Mouse (Mus musculus) adrenal gland, postnatal 14 days (tissue): ENCODE measurements at regions not wholly inside any gene's neighbourhood (a gene's known extent, or its start where the extent isn't known, plus 50 kb on each side); places are given as distances from the start of the nearest gene placed in this dataset.

Experiments
- DNase-seq: peaks from one replicate; pipeline ENCODE4 v3.0.0; 2021; ENCODE audit warnings: mixed read lengths

GRCm38 (mm10) chr5:101294031-101294430, 370.8 kb downstream of the Nkx6-1 start:
- DNase-seq: no peak

DNA sequence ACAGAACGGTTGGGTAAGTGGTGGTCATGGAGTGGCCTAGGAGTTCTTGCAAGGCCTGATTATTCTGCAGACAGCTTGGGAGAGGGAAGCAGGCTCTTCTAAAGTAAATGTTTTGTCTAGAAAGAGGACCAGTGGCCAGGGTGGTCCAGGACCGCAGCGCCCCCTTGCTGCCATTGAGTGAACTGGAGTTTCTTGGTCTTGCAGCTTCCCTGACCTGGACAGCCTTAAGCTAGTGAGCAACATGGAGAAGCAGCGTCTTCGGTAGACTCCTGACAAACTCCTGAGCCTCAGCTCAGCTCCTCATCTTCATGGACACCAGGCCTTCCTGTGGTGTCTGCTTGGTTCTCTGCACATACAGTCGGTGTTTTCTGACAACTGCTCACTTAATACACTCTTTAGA, 376.4 kb downstream of the Nkx6-1 start:
- DNase-seq: peak; percentile 54

GRCm38 (mm10) chr5:101285941-101286340, 378.9 kb downstream of the Nkx6-1 start:
- DNase-seq: no peak

DNA sequence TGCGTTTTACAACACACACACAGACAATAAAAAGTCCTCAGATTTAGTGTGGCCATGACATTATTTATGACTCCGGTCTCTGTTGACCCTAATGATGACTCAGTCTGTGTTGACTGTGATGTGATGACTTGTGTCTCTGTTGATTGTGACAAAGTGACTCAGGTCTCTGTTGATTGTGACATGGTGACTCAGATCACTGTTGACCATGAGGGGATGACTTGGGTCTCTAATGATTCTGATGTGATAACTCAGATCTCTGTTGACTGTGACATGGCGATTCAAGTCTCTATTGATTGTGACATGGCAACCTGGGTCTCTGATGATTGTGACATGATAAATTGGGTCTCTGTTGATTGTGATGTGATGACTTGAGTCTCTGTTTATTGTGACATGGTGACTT, 405.0 kb downstream of the Gpat3 start:
- peak; percentile 13 for DNase-seq

DNA sequence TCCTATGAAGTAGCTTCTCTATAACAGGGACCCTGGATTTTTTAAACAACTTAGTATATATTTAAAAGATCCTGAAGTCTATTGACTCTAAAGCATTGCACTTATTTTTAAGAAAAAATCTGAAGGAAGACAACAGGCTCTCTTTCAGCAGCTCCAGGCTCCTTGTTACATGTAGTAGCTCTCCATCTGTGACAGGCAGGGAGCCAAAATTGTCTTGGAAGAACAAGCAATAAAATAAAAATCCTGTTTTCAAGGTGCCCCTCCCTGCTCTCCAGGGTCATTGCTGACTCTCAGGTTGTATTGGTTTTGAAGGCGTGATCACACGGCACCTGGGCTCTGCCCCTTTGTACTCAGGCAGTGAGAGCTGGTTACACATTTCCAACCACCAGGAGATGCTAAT, 397.1 kb downstream of the Gpat3 start:
- no peak for DNase-seq

DNA sequence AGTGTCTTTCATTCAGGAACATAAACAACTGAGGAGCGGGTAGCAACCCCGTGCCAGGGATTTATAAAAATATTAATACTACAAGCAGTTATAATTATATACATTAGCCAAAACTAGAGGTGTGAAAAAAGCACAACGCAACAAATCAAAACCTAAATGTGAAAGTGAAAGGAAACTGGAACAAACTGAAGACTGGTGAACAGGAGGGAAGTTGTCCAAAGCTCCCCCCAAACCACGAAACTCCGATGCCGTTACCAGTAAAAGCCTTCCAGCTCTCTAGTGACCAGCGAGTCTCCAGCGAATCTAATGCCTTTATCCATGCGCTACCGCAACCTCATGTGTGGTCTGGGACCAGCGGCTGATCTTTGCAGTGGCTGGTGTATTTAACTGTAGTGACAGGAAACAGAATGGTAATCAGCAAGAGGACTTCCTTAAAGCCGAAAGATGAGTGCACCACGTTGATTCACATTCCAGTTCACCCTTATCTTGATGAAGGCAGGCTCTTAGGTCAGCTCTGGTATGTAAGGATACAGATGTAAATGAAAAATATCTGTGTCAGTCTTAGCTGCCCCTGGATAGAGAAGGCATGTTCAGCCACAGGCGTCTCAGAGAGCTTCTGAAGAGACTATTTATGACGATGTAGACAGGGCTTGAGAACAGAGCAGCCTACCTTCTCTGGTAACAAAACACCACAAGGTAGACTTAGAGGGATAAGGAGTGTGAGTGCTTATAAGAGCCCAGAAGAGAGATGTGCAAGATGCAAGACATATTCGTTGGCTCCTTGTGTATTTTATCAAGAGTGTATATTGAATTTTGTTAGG, 394.0 kb downstream of the Gpat3 start:
- no peak for DNase-seq

DNA sequence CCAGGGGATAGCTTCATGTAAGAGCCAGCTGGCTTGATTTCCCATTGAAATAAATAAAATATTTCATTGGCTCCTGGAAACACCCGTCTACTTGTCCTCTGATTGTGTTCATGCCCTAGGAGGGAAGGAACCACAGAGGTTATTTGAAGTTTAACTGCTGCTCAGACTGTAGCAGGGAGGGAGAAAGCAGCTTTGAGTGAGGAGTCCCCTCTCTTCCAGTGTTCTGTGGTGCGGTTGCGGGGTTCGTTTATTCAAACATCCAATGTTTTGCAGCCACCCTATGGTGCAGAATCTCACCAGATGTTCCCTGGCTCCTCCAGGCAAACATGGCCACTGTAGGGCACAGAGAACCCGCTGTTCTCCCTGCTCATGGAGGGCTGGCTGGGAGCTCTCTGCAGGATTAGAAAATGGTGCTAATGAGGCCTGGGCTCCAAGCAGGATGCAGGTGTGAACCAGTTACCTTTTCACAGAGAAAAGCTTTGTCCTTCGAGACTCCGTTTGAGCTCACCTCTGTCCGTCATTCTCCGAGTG, 390.7 kb downstream of the Gpat3 start:
- DNase-seq: no peak

DNA sequence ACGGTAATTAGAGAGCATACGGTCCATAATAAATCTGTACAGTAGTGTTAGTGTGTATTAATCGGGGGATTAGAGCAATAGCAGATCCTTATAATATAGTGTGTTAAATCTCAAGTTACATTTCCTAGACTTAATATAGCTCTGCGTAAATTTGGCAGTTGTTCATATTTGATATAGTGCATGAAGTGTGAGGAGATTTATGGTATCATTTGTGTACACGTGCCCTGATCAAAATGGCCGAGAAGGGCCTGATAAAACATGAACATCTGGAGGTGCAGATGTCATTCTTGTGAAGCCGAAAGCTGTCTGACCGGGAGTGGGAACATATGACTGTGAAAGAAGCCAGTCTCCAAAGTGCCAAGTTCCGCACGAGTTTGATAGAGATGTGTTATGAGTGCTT, 376.9 kb downstream of the Gpat3 start:
- no peak for DNase-seq

DNA sequence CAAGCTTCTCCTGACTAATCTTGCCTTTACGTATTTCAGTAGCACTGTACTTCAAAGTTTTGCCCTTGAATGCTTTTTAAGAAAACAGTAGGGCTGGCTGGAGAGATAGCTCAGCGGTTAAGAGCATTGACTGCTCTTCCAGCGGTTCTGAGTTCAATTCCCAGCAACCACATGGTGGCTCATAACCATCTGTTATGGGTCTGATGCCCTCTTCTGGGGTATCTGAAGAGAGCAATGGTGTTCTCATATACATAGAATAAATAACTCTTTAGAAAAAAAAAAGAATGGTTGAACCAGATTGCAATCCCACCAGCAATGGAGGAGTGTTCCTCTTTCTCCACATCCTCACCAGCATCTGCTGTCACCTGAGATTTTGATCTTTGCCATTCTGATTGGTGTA, 372.6 kb downstream of the Gpat3 start:
- no peak for DNase-seq

DNA sequence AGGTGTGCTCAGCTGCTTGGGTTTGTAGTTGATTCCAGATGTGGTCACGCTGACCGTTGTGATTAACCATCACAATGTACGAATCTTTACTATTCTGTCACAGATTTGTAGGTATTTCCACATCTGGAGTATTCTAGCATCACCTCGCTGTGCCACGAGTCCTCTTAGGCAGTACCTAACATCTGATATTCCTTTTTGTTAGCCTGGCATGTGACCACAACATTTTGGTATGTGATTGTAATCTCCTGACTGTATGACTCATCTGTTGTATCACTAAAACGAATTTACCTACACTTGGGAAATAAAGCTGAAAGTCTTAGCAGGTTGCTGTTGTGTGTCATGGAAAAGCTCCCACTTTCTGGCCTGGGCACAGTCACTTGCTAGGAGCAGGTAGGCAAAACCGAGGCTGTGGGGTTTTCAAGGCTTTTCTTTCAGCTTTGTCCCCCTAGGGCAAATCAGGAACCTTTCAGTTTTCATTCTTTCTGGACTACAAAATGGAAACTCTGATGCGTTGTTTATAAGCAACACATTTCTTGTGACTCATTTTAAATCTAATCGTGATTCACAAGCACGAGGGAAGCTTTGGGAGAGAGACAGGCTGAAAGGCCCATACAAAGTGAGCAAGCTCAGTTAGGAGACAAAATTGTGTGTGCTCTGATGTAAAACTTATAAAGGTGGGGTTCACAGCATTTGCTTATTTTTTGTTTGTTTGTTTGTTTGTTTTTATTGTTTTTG, 371.5 kb downstream of the Gpat3 start:
- no peak for DNase-seq

- no peak for DNase-seq
These were observed 366.5 kb downstream of the Gpat3 start for GRCm38 (mm10) chr5:101211974-101212373.

DNA sequence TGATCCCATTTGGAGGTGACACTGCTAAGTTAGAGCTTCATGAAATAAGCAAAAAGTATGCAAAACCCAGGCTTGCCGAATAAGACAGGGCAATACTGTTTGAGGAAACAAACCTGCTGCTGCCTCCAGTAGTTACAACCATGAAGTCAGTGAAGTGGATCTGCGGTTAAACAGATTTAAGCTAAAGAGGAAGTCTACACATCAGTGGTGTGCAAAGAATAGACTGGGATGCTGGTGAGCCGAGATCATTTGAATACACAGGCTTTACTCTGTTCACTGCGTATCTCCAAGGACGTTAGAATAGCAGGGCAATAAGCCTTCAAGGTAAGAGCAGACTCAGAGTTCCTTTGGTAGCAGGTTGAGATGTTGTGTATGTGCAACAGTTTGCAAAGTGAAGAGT, 362.6 kb downstream of the Gpat3 start:
- no peak for DNase-seq

- DNase-seq: no peak
These were observed 350.0 kb downstream of the Gpat3 start for GRCm38 (mm10) chr5:101195501-101195900.

- no peak for DNase-seq
These were observed 345.5 kb downstream of the Gpat3 start for GRCm38 (mm10) chr5:101190976-101191375.

DNA sequence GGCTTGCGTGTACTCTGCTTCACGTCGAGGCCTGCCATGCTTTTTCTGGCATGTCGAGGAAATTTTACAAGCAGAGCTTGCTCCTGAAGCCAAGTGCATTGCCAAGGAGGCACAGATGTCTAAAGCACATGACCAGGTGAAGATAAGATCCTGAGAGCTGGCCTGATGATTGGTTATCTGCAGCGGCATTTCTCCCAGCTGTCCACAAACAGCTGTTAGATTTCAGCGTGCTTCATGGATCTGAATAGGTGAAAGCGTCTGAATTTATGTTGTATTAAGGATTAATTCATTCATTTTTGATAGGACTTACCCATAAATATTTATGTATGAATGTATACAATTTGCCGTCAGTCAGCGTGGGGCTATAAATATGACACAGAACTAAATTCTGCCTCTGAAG, 327.7 kb downstream of the Gpat3 start:
- no peak for DNase-seq

DNA sequence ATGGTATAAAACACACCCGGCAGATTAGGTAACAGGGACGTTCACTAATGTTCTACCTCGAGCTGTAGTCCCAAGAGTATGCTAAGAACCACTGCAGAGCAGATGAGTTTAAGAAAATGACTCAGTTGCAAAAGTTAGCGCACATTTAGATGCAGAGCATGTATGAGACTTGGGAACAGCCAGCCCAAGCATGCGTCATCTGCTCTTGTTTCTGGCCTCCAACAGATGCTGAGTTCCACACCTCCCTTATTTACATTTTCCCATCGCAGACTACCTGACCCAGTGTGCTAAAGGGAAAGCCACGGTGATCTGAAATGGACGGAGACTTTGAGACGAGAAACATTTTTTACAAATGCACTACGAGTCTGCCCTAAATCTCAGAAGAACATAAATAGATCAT, 327.3 kb downstream of the Gpat3 start:
- no peak for DNase-seq

DNA sequence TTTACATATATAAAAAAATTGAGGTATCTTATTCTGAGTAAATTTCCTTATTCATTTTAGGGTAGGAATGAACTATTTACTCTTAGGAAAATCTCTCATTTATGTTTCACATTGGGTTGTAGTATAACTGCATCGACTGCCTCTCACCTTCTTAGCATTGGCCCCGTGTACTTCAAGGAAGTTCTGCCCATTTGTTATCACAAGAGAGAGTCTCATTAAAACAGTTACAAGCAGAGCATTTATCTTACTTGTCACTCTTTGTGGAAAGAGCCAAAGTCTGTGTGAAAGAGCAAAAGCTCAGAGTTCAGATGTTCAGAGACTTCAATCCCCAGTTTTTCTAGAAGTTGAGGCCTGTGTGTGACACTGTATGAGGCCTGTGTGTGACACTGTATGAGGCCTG, 323.6 kb downstream of the Gpat3 start:
- DNase-seq: no peak

DNA sequence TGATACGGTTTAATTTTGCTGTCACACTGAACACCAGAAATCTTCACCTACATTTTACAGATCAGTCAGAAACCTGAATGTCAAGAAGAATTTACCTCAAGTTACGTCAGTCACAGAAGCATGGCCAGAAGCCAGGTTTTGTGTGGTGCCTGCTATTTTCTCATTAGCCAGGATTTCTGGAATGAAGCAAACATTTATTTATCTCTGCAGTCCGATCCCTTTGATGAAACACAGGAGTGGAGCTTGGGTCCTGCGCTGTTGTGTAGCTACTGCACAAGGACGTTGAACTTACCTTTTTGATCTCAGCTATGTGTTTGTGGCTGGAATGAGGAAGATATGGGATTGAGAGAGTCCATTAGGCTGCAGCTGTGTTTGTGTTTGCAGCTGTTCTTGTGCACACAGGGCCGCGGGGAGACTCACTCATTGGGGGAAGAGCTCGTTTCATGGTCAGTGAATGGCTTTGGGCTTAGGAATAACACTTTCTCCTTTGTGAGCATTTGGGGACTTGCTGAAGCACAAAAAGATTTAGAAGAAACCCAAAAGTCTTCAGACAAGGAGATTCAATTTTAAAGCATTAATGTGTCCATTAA, 318.2 kb downstream of the Gpat3 start:
- no peak for DNase-seq

DNA sequence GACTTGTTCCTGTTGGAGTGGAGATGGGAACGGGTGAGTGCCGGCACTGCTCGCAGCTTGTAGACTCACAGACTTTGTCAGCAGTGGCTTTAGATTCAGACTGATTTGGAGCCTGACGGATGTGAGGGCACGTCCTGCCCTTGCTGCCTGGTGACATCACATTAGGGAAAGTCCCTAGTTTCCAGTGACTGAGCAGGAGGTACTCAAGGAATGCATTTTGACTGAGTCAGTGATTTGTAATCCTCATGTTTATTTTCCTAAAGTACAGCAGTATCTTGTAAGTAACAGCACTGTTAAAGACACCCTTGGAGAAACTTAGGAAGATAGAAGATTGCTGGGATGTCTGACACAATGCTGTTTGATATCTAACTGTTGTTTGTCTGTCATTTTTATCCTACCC, 317.6 kb downstream of the Gpat3 start:
- DNase-seq: no peak

DNA sequence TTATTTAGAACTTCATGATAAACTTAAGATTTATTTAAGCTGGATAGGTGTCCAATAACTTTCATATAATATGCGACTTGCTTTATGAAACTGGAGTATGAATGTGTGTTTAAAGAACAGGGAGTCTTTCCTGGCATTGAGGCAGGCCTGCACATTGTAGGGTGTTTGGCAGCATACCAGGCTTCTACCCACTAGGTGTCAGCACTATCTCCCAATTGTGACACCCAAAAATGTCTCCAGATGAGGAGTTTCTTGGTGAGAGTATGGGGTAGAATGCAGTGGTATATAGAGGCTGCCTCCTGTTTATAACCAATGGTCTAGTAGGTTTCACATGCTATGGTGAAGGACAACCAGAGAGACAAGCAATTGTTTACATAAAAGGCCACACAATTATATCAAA, 311.9 kb downstream of the Gpat3 start:
- no peak for DNase-seq

DNA sequence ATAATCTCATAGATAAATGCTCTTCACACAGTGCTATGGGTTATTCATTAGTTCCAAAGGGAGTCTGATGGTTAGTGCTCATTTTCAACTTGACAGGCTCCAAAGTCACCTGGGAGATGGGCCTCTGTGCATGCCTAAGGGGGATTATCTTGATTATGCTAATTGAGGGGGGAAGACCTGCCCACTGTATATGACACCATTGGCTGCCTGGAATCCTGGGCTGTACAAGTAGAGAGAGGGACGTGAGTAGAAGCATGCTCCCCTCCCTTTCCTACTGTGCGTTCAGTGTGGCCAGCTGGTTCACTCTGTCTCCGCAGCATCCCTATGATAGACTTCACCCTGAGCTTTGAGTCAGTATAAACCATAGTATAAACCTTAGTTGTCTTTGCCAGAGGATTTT, 300.8 kb downstream of the Gpat3 start:
- no peak for DNase-seq

- DNase-seq: no peak
These were observed 279.5 kb downstream of the Gpat3 start for GRCm38 (mm10) chr5:101124941-101125453.

DNA sequence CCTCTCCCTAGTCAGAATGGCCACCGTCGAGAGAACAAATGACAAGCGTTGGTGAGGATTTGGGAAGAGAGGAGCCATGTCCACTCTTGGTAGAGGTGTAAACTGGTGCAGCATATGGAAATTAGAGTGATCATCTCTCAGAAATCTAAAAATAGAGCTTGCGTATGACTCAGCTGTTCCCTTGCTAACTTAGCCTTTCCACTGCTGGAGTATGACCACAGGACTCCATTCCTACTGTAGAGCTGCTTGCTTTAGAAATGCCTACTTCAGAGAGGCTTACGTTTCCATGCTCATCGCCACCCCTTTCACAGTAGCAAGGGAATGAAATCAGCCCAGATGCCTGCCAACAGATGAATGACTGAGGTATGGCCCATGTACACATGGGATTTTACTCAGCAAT, 277.4 kb downstream of the Gpat3 start:
- DNase-seq: no peak
